Mouse (Mus musculus) lung, embryonic 15.5 days (tissue): ENCODE results near the gene Olfr1425. TPM values are rescaled to one million over a fixed set of nuclear protein-coding genes. Genes with fewer than 3 reads are reported as not detected.
"Not testable (repeated sequence)": the region's sequence is repeated elsewhere in the genome, so short reads cannot be mapped to it uniquely, and the experiment has no call there.

Experiments
- ATAC-seq: fragments of 200-750 bp; cut with Nextera tagmentation; 2 replicates; pipeline ENCODE4 v1.8.0; 2017; ENCODE audit warnings: moderate number of reproducible peaks, borderline replicate concordance; ENCODE audit not compliant: low FRiP score, low TSS enrichment; ENCODE audit errors: extremely low read depth
- H3K27ac ChIP-seq: fragments of 300-500 bp; sonication (generic); 2 replicates; pipeline ENCODE4 v1.5.1; 2015; ENCODE audit warnings: moderate library complexity, mild to moderate bottlenecking, inconsistent platforms
- H3K27me3 ChIP-seq: fragments of 300-500 bp; sonication (generic); 2 replicates; pipeline ENCODE4 v1.6.1; 2015; ENCODE audit warnings: inconsistent platforms
- H3K36me3 ChIP-seq: fragments of 300-500 bp; sonication (generic); 2 replicates; pipeline ENCODE4 v1.6.1; 2015; ENCODE audit warnings: inconsistent platforms
- H3K4me1 ChIP-seq: fragments of 300-500 bp; sonication (generic); 2 replicates; pipeline ENCODE4 v1.6.1; 2015; ENCODE audit warnings: inconsistent platforms
- H3K4me2 ChIP-seq: fragments of 300-500 bp; sonication (generic); 2 replicates; pipeline ENCODE4 v1.6.1; 2015; ENCODE audit warnings: inconsistent platforms, mild to moderate bottlenecking, moderate library complexity
- H3K4me3 ChIP-seq: fragments of 300-500 bp; sonication (generic); 2 replicates; pipeline ENCODE4 v1.5.1; 2015; ENCODE audit warnings: mild to moderate bottlenecking, inconsistent platforms
- H3K9ac ChIP-seq: fragments of 300-500 bp; sonication (generic); 2 replicates; pipeline ENCODE4 v1.6.1; 2015; ENCODE audit warnings: inconsistent platforms
- H3K9me3 ChIP-seq: fragments of 300-500 bp; sonication (generic); 2 replicates; pipeline ENCODE4 v1.6.1; 2016; ENCODE audit warnings: inconsistent platforms
- WGBS: fragments of 180-500 bp; shearing (Covaris S2); methylation state at CpG from one replicate; pipeline ENCODE4 v1.1.7; 2015; 5-methylcytosine and 5-hydroxymethylcytosine counted together
- polyA plus RNA-seq: library from polyadenylated mRNA; unstranded; fragments of >200 nt; fragmentation: Nextera tagmentation; extraction: Ambion mirVana; gene quantifications from 2 replicates; pipeline ENCODE4 v1.2.1, GENCODE M21; 2015

Gene Olfr1425
- polyA plus RNA-seq: not detected in 2 replicates

- H3K4me1 ChIP-seq, H3K27me3 ChIP-seq, H3K36me3 ChIP-seq, ATAC-seq, H3K4me3 ChIP-seq, H3K9ac ChIP-seq, H3K4me2 ChIP-seq, H3K27ac ChIP-seq, H3K9me3 ChIP-seq: not testable (repeated sequence)
- WGBS: 75% methylated on average over 4 of the region's 4 CpGs
These were observed at the start of gene Olfr1425 for GRCm38 (mm10) chr19:12077631-12078030. Olfr1425 (minus strand) TSS chr19:12077731.

- Histone ChIP-seq H3K9me3 (no peaks in the 10 kb centered on the region), H3K36me3 (no peaks in the 10 kb centered on the region), H3K9ac (no peak within 1 kb of the TSS), H3K27me3 (no peaks in the 10 kb centered on the region), H3K4me3 (no peak within 1 kb of the TSS), H3K27ac (no peak within 1 kb of the TSS), H3K4me1 (no peaks in the 10 kb centered on the region), H3K4me2 (no peak within 1 kb of the TSS)
- 72% methylated on average over 3 of the region's 3 CpGs for WGBS
- no peak for ATAC-seq
These were observed 45.6 kb upstream of the Olfr1425 start, which contains the start of gene Olfr76 for GRCm38 (mm10) chr19:12123103-12123502. Olfr76 (minus strand) TSS chr19:12123203.

DNA sequence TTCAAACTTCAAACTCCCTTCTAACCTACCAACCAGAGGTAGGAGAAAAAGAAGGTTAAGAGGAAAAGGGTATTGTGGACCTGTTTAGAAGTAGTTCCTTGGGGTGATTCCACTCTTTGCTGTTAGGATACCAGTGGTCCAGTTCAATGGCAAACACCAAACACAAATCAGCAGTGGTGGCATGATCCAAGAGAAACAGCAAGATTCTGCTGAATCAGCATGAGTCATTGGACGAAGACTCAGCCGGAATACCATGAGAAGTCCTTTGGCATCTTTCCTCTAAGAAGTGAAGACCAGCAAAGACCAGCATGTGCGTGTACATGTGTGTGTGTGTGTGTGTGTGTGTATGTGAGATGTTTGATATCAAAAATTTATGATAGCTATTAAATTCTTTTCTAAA lies 38.9 kb upstream of the Olfr1425 start:
- WGBS: 80% methylated on average over 3 of the region's 3 CpGs
- ATAC-seq: no peak
- H3K4me3 ChIP-seq: no peak overlapping the region
- no peak overlapping the region for H3K4me2 ChIP-seq
- no peak overlapping the region for H3K9ac ChIP-seq
- H3K27ac ChIP-seq: no peak overlapping the region
- no peaks in the 10 kb centered on the region for H3K4me1 ChIP-seq
- H3K27me3 ChIP-seq: no peaks in the 10 kb centered on the region
- no peaks in the 10 kb centered on the region for H3K36me3 ChIP-seq
- no peaks in the 10 kb centered on the region for H3K9me3 ChIP-seq

DNA sequence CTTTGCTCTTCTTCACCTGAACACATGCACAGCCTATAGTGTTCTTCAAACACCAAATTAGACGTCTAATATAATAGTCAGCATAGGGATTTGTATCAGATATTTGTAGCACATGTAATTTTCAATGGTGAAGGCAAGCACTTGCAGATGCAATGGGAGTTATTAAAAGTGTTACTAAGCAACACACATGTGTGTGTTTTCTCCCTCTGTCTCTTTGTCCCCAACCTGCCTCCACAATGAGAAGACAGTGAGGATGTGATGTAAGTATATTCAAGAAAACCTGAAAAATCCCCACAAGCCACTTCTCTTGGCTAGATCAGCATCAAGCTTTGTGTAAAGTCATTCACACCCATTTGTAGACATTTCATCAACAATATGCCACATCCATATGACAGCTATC lies 38.3 kb upstream of the Olfr1425 start, which contains the start of gene Olfr1428:
Gene Olfr1428, minus strand, starts transcription at position 101 of the 400 bp plus-strand sequence.
- Histone ChIP-seq H3K4me3 (no peak within 1 kb of the TSS), H3K9ac (no peak within 1 kb of the TSS), H3K9me3 (no peaks in the 10 kb centered on the region), H3K36me3 (no peaks in the 10 kb centered on the region), H3K27me3 (no peaks in the 10 kb centered on the region), H3K4me1 (no peaks in the 10 kb centered on the region), H3K27ac (no peak within 1 kb of the TSS), H3K4me2 (no peak within 1 kb of the TSS)
- WGBS: 63% methylated on average over 1 of the region's 1 CpGs
- no peak for ATAC-seq

DNA sequence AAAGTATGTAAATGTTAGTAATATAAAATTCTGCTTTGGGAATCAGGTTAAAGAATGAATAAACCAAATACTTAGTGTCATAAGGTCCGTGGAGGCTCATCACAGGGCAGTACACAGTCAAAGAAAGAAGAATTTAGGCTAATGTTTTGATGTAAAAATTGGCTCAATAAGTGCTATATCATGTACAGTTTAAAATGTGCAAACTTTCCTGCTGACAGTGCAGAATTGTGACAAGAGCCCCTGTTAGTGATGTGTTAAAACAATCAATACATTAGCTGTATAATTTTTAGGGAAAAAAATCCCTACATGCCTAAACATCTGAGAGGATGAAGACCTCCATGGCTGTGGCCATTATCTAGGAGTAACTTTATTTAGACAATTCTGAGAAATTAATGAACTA lies 36.3 kb upstream of the Olfr1425 start:
- Histone ChIP-seq H3K27ac (no peak overlapping the region), H3K9me3 (no peaks in the 10 kb centered on the region), H3K4me1 (no peaks in the 10 kb centered on the region), H3K4me3 (no peak overlapping the region), H3K27me3 (no peaks in the 10 kb centered on the region), H3K36me3 (no peaks in the 10 kb centered on the region), H3K4me2 (no peak overlapping the region), H3K9ac (no peak overlapping the region)
- 35% methylated on average over 1 of the region's 1 CpGs for WGBS
- ATAC-seq: no peak

GRCm38 (mm10) chr19:12104541-12104940 lies 27.0 kb upstream of the Olfr1425 start:
- Histone ChIP-seq H3K27ac (no peak overlapping the region), H3K27me3 (no peaks in the 10 kb centered on the region), H3K4me1 (no peaks in the 10 kb centered on the region), H3K9ac (no peak overlapping the region), H3K4me3 (no peak overlapping the region), H3K4me2 (no peak overlapping the region), H3K9me3 (no peaks in the 10 kb centered on the region), H3K36me3 (no peaks in the 10 kb centered on the region)
- ATAC-seq: no peak
- 63% methylated on average over 1 of the region's 1 CpGs for WGBS

DNA sequence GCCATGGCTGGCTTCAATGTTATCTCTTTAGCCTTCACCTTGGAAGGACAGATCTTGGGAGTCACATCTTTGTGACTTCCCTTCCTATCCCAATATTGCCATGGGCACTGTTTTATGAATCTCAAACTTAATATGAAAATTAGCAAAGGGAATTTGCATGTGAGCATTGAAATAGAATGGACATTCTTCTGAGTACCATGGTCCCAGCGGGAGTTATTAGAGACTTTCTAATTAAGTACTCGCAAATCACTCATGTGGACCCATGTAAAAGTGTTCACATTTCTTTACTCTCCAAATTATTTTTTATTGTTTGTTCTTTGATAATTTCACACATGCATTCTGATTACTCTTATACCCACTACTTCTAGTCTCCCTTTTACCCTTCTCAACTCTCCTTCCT lies 25.7 kb upstream of the Olfr1425 start, which contains the start of gene Olfr1427:
Gene Olfr1427, minus strand, starts transcription at position 101 of the 400 bp plus-strand sequence.
- no peak for ATAC-seq
- H3K4me3 ChIP-seq: no peak within 1 kb of the TSS
- H3K4me1 ChIP-seq: no peaks in the 10 kb centered on the region
- no peak within 1 kb of the TSS for H3K9ac ChIP-seq
- H3K36me3 ChIP-seq: no peaks in the 10 kb centered on the region
- H3K4me2 ChIP-seq: no peak within 1 kb of the TSS
- H3K27ac ChIP-seq: no peak within 1 kb of the TSS
- H3K9me3 ChIP-seq: no peaks in the 10 kb centered on the region
- no peaks in the 10 kb centered on the region for H3K27me3 ChIP-seq
- WGBS: 97% methylated on average over 2 of the region's 2 CpGs

DNA sequence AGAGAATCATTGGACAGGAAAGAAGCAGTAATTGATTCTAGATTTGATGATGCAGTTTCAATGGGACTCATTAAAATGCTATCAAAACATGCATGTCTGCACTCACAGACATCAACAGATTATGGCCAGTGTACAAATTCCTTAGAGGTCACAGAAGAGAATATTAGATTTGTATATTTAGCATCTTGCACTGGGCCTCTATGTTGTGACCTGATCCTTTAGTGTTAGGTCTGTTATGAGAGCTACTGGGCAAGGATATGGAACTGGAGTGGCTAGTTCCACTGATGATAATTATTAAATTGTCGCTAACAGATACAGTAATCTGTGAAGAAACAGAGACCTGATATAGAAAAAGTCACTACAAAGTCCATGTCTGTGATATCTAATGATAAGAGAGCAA lies 14.4 kb upstream of the Olfr1425 start, which contains the start of gene Olfr1426:
Gene Olfr1426, minus strand, starts transcription at position 101 of the 400 bp plus-strand sequence.
- no peaks in the 10 kb centered on the region for H3K9me3 ChIP-seq

DNA sequence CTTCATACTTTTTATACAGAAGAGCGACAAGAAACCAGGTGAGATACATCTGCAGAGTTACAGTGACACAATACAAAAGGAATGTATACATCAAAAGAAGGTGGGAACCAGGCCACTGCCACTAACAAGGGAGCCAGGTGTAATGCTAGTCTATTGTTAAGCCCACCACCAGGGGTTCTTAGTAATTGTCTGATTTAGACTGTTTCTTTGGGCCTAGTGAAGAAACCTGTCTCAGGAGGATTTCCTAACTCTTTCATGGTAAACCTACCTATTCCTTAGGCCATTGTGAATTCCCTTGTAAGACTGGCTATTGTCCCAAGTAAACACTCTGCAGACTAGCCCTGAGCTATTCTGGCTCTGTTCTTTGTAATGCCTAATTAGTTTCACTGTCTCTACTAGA lies 8.0 kb downstream of the Olfr1425 start:
- not testable (repeated sequence) for H3K27me3 ChIP-seq, H3K4me2 ChIP-seq, H3K27ac ChIP-seq, H3K9ac ChIP-seq, H3K4me1 ChIP-seq, H3K4me3 ChIP-seq, H3K36me3 ChIP-seq, H3K9me3 ChIP-seq, ATAC-seq
- WGBS: 78% methylated on average over 1 of the region's 1 CpGs

More for the DNA sequence above, 14.4 kb upstream of the Olfr1425 start, which contains the start of gene Olfr1426:
- H3K4me3 ChIP-seq: no peak within 1 kb of the TSS
- H3K36me3 ChIP-seq: no peaks in the 10 kb centered on the region
- ATAC-seq: no peak
- H3K27ac ChIP-seq: no peak within 1 kb of the TSS
- H3K9ac ChIP-seq: no peak within 1 kb of the TSS
- 74% methylated on average over 1 of the region's 1 CpGs for WGBS
- no peaks in the 10 kb centered on the region for H3K27me3 ChIP-seq
- no peak within 1 kb of the TSS for H3K4me2 ChIP-seq
- no peaks in the 10 kb centered on the region for H3K4me1 ChIP-seq

DNA sequence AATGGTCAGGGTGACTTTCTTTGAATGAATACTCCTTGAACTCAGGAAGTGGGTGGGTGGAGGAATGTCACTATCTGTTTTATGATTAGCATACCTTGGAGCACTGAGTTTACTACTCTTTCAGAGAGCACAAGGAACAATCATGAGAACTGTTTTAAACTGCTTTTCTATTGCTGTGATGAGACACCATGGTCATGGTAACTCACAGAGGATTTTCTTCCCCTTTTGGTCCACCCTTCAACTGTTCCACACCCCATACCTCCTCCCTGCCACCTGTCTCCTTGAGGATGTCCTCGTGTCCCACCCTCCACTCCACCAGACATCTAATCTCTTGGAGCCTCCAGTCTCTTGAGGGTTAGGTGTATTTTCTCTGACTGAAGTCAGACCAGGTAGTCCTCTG lies 9.7 kb downstream of the Olfr1425 start:
- not testable (repeated sequence) for H3K27me3 ChIP-seq, ATAC-seq, H3K9ac ChIP-seq, H3K4me3 ChIP-seq, H3K9me3 ChIP-seq, H3K27ac ChIP-seq, H3K36me3 ChIP-seq, H3K4me2 ChIP-seq, H3K4me1 ChIP-seq
- WGBS: 73% methylated on average over 1 of the region's 1 CpGs

DNA sequence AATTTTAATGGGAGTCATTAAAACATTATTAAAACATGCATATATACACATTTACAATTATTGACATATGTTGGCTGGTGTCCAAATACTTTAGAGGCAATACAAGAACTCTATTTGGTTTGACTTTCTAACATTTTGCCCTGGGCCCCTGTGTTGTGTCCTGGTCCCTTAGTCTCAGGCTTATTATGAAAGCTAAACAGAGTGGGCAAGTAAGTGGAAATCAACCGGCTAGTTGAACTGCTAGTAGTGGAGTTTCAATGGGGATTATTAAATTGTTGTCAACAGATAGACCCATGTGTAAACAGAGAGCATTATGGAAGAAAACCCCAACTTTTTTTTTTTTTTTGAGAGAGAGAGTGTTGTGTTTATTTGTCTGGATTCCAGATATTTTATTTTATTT lies 14.9 kb downstream of the Olfr1425 start, which contains the start of gene Olfr1424:
Gene Olfr1424, minus strand, starts transcription at position 101 of the 400 bp plus-strand sequence.
- H3K9ac ChIP-seq, H3K27ac ChIP-seq, H3K4me1 ChIP-seq, H3K4me2 ChIP-seq, H3K9me3 ChIP-seq, H3K4me3 ChIP-seq, H3K27me3 ChIP-seq, H3K36me3 ChIP-seq, ATAC-seq: not testable (repeated sequence)
- WGBS: 89% methylated on average over 1 of the region's 1 CpGs

DNA sequence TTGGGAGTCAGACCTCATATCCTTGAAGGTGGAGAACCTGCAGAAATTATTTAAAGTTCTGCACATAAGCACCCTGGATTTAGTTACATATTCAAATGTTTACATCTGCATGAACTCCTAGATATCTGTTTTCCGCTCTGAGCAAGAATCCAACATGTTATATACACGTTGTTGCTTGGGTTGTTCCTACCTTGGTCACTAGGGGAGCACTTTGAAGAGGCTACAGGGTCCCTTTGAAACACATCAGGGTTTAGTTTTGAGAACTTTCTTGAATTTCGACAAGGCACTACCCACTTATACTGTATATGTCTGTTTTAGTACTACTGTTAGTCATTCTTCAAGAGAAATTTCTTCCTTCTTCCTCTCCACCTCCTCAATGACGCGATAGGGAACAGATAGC lies 34.4 kb downstream of the Olfr1425 start:
- Histone ChIP-seq H3K9me3 (no peaks in the 10 kb centered on the region), H3K36me3 (no peaks in the 10 kb centered on the region), H3K27me3 (no peaks in the 10 kb centered on the region), H3K9ac (no peak overlapping the region), H3K4me2 (no peak overlapping the region), H3K4me3 (no peak overlapping the region), H3K4me1 (no peaks in the 10 kb centered on the region), H3K27ac (no peak overlapping the region)
- no peak for ATAC-seq
- WGBS: 88% methylated on average over 5 of the region's 5 CpGs

DNA sequence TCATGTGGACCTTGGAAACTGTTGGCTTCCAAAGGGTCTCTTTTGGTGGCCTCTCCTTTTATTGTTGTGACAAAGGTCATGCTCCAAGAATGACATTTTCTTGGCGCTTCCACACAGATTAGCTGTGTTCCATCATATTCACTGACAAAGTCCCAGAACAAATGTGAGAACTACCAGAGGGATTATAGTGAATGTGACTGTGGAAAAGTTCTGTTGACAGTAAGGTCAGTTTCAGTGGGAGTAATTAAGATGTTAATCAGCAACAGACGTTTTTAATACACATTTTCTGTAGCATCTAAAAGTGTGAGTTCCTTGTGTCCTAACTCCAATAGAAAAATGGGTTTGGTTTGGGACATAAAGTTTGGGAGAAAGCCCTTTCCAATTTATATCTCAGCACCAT lies 36.3 kb downstream of the Olfr1425 start, which contains the start of gene Olfr1423:
Gene Olfr1423, minus strand, starts transcription at position 101 of the 400 bp plus-strand sequence.
- no peak for ATAC-seq
- Histone ChIP-seq H3K27me3 (no peaks in the 10 kb centered on the region), H3K9ac (no peak within 1 kb of the TSS), H3K27ac (no peak within 1 kb of the TSS), H3K4me1 (no peaks in the 10 kb centered on the region), H3K36me3 (no peaks in the 10 kb centered on the region), H3K4me2 (no peak within 1 kb of the TSS), H3K9me3 (no peaks in the 10 kb centered on the region), H3K4me3 (no peak within 1 kb of the TSS)
- 49% methylated on average over 2 of the region's 2 CpGs for WGBS
